Mouse (Mus musculus): ENCODE data around the gene Pea15a. TPM values are rescaled to one million over a fixed set of nuclear protein-coding genes. Genes with fewer than 3 reads are reported as not detected.
A peak's percentile ranks its signal among the peaks of the same experiment; 100 is the strongest.

The Pea15a gene
- total and polyA plus RNA-seq, 2 experiments from 2014 or later, result 281 to 475 TPM

- Histone ChIP-seq H3K9ac (no peak overlapping the region), H3K4me2 (ENCODE audit: low read depth) (no peak overlapping the region), H3K4me3 (ENCODE audit: low read depth, low read length) (no peak overlapping the region), H3K4me1 (ENCODE audit: insufficient read depth) (no peaks in the 10 kb centered on the region), H3K27ac (ENCODE audit: low read depth, low read length) (no peak overlapping the region), H3K27me3 (ENCODE audit: insufficient read depth, low read length) (no peaks in the 10 kb centered on the region), H3K36me3 (ENCODE audit: insufficient read depth) (peaks cover 25% of the 10 kb centered on the region), H3K9me3 (ENCODE audit: low read length) (no peaks in the 10 kb centered on the region)
- TF ChIP-seq CTCF (IDR thresholded peaks at IDR 0.05; ENCODE audit: low read depth), result no peak
- WGBS, result 89% methylated on average over 4 of the region's 4 CpGs
- no peak for DNase-seq
- no peak for ATAC-seq
Measured at GRCm38 (mm10) chr1:172180881-172181280, 25.7 kb downstream of the Pea15a start.

- Histone ChIP-seq H3K9ac (no peak overlapping the region), H3K9me3 (ENCODE audit: low read length) (no peaks in the 10 kb centered on the region), H3K4me3 (ENCODE audit: low read depth, low read length) (no peak overlapping the region), H3K4me2 (ENCODE audit: low read depth) (no peak overlapping the region), H3K27me3 (ENCODE audit: insufficient read depth, low read length) (no peaks in the 10 kb centered on the region), H3K4me1 (ENCODE audit: insufficient read depth) (no peaks in the 10 kb centered on the region), H3K36me3 (ENCODE audit: insufficient read depth) (peaks cover 41% of the 10 kb centered on the region), H3K27ac (ENCODE audit: low read depth, low read length) (no peak overlapping the region)
- ATAC-seq (no peak), DNase-seq (no peak)
- WGBS, result 71% methylated on average over 7 of the region's 7 CpGs
- TF ChIP-seq CTCF (IDR thresholded peaks at IDR 0.05; ENCODE audit: low read depth), result no peak
Measured at GRCm38 (mm10) chr1:172179102-172179501, 27.5 kb downstream of the Pea15a start.

- H3K4me1 ChIP-seq (ENCODE audit: insufficient read depth), result no peaks in the 10 kb centered on the region
- H3K9me3 ChIP-seq (ENCODE audit: low read length), result no peaks in the 10 kb centered on the region
- H3K4me3 ChIP-seq (ENCODE audit: low read depth, low read length), result no peak overlapping the region
- TF ChIP-seq CTCF (IDR thresholded peaks at IDR 0.05; ENCODE audit: low read depth), result no peak
- peaks cover 52% of the 10 kb centered on the region for H3K36me3 ChIP-seq (ENCODE audit: insufficient read depth)
- H3K27ac ChIP-seq (ENCODE audit: low read depth, low read length), result no peak overlapping the region
- DNase-seq (no peak), ATAC-seq (no peak)
- 66% methylated on average over 7 of the region's 7 CpGs for WGBS
- H3K9ac ChIP-seq, result no peak overlapping the region
- no peaks in the 10 kb centered on the region for H3K27me3 ChIP-seq (ENCODE audit: insufficient read depth, low read length)
- H3K4me2 ChIP-seq (ENCODE audit: low read depth), result no peak overlapping the region
Measured at GRCm38 (mm10) chr1:172177791-172178190, 28.8 kb downstream of the Pea15a start.

GRCm38 (mm10) chr1:172173181-172173580 lies 33.4 kb downstream of the Pea15a start:
- Histone ChIP-seq H3K27me3 (ENCODE audit: insufficient read depth, low read length) (no peaks in the 10 kb centered on the region), H3K4me1 (ENCODE audit: insufficient read depth) (no peaks in the 10 kb centered on the region), H3K36me3 (ENCODE audit: insufficient read depth) (peaks cover 64% of the 10 kb centered on the region), H3K9me3 (ENCODE audit: low read length) (no peaks in the 10 kb centered on the region), H3K27ac (ENCODE audit: low read depth, low read length) (no peak overlapping the region), H3K4me2 (ENCODE audit: low read depth) (no peak overlapping the region), H3K4me3 (ENCODE audit: low read depth, low read length) (no peak overlapping the region), H3K9ac (no peak overlapping the region)
- no peak for TF ChIP-seq CTCF (IDR thresholded peaks at IDR 0.05; ENCODE audit: low read depth)
- no peak for DNase-seq
- peak; percentile 87 for ATAC-seq
- WGBS, result 43% methylated on average over 5 of the region's 5 CpGs

GRCm38 (mm10) chr1:172172381-172172780 lies 34.2 kb downstream of the Pea15a start:
- WGBS, result 92% methylated on average over 21 of the region's 21 CpGs

GRCm38 (mm10) chr1:172169809-172170208 lies 36.8 kb downstream of the Pea15a start:
- TF ChIP-seq CTCF (IDR thresholded peaks at IDR 0.05; ENCODE audit: low read depth), result no peak
- H3K9ac ChIP-seq, result no peak overlapping the region
- no peaks in the 10 kb centered on the region for H3K4me1 ChIP-seq (ENCODE audit: insufficient read depth)
- WGBS, result 98% methylated on average over 5 of the region's 5 CpGs
- peaks cover 54% of the 10 kb centered on the region for H3K36me3 ChIP-seq (ENCODE audit: insufficient read depth)
- no peak overlapping the region for H3K4me2 ChIP-seq (ENCODE audit: low read depth)
- no peaks in the 10 kb centered on the region for H3K27me3 ChIP-seq (ENCODE audit: insufficient read depth, low read length)
- DNase-seq, result no peak
- ATAC-seq, result no peak
- no peak overlapping the region for H3K4me3 ChIP-seq (ENCODE audit: low read depth, low read length)
- H3K9me3 ChIP-seq (ENCODE audit: low read length), result no peaks in the 10 kb centered on the region
- no peak overlapping the region for H3K27ac ChIP-seq (ENCODE audit: low read depth, low read length)

More at GRCm38 (mm10) chr1:172172381-172172780, 34.2 kb downstream of the Pea15a start:
- TF ChIP-seq CTCF (IDR thresholded peaks at IDR 0.05; ENCODE audit: low read depth), result no peak
- H3K27me3 ChIP-seq (ENCODE audit: insufficient read depth, low read length), result no peaks in the 10 kb centered on the region
- H3K9ac ChIP-seq, result no peak overlapping the region
- no peak overlapping the region for H3K27ac ChIP-seq (ENCODE audit: low read depth, low read length)
- no peak overlapping the region for H3K4me2 ChIP-seq (ENCODE audit: low read depth)
- H3K4me3 ChIP-seq (ENCODE audit: low read depth, low read length), result no peak overlapping the region
- ATAC-seq (no peak), DNase-seq (no peak)
- H3K36me3 ChIP-seq (ENCODE audit: insufficient read depth), result peaks cover 61% of the 10 kb centered on the region
- no peaks in the 10 kb centered on the region for H3K9me3 ChIP-seq (ENCODE audit: low read length)
- H3K4me1 ChIP-seq (ENCODE audit: insufficient read depth), result no peaks in the 10 kb centered on the region

- TF ChIP-seq CTCF (IDR thresholded peaks at IDR 0.05; ENCODE audit: low read depth), result no peak
- H3K4me2 ChIP-seq (ENCODE audit: low read depth), result no peak overlapping the region
- H3K27ac ChIP-seq (ENCODE audit: low read depth, low read length), result no peak overlapping the region
- no peaks in the 10 kb centered on the region for H3K4me1 ChIP-seq (ENCODE audit: insufficient read depth)
- H3K36me3 ChIP-seq (ENCODE audit: insufficient read depth), result peaks cover 37% of the 10 kb centered on the region
- no peak overlapping the region for H3K9ac ChIP-seq
- H3K9me3 ChIP-seq (ENCODE audit: low read length), result no peaks in the 10 kb centered on the region
- no peaks in the 10 kb centered on the region for H3K27me3 ChIP-seq (ENCODE audit: insufficient read depth, low read length)
- WGBS, result 68% methylated on average over 5 of the region's 5 CpGs
- H3K4me3 ChIP-seq (ENCODE audit: low read depth, low read length), result no peak overlapping the region
- ATAC-seq (no peak), DNase-seq (no peak)
Measured at GRCm38 (mm10) chr1:172167911-172168310, 38.7 kb downstream of the Pea15a start.

- H3K27me3 ChIP-seq (ENCODE audit: insufficient read depth, low read length), result no peaks in the 10 kb centered on the region
- H3K36me3 ChIP-seq (ENCODE audit: insufficient read depth), result peaks cover 17% of the 10 kb centered on the region
- no peak for DNase-seq
- no peaks in the 10 kb centered on the region for H3K4me1 ChIP-seq (ENCODE audit: insufficient read depth)
- H3K4me2 ChIP-seq (ENCODE audit: low read depth), result no peak overlapping the region
- H3K27ac ChIP-seq (ENCODE audit: low read depth, low read length), result no peak overlapping the region
- no peak for ATAC-seq
- no peak for TF ChIP-seq CTCF (IDR thresholded peaks at IDR 0.05; ENCODE audit: low read depth)
- 86% methylated on average over 6 of the region's 6 CpGs for WGBS
- H3K9me3 ChIP-seq (ENCODE audit: low read length), result no peaks in the 10 kb centered on the region
- H3K4me3 ChIP-seq (ENCODE audit: low read depth, low read length), result no peak overlapping the region
- no peak overlapping the region for H3K9ac ChIP-seq
Measured at GRCm38 (mm10) chr1:172162959-172163358, 43.6 kb downstream of the Pea15a start.
